Mouse (Mus musculus) embryonic fibroblast, embryonic 13.5 days (primary cell): ENCODE measurements around the gene Chrnb4.

Experiments used
- CTCF ChIP-seq: IDR thresholded peaks from 2 replicates; pipeline ENCODE4 v1.5.1; 2011; ENCODE audit warnings: mild to moderate bottlenecking, control low read depth, low read length, moderate library complexity, borderline replicate concordance; ENCODE audit not compliant: insufficient read depth
- POLR2A ChIP-seq: IDR thresholded peaks from 2 replicates; pipeline ENCODE4 v1.6.1; 2011; ENCODE audit warnings: low read depth, mild to moderate bottlenecking, control low read depth, low read length, moderate library complexity

- TF ChIP-seq CTCF: no peak
- no peak for TF ChIP-seq POLR2A
These were observed 7.2 kb downstream of the Chrnb4 start for GRCm38 (mm10) chr9:55041389-55041788.
